Mouse (Mus musculus) natural killer cell, adult 2 months (primary cell): ENCODE data around the gene Olfr96.
"Not testable (repeated sequence)": the region's sequence is repeated elsewhere in the genome, so short reads cannot be mapped to it uniquely, and the experiment has no call there.

ENCODE experiments used
- DNase-seq, 2 experiments: peaks; one replicate each; pipeline ENCODE4 v3.0.0; 2022; ENCODE audit warnings: low spot score in 2 of 2

Olfr96 gene

GRCm38 (mm10) chr17:37219846-37220245 is at the start of gene Olfr96:
Olfr96 (plus strand) TSS chr17:37220146.
- no peak for DNase-seq

GRCm38 (mm10) chr17:37185474-37185873 is 34.5 kb upstream of the Olfr96 start:
- DNase-seq: no peak

GRCm38 (mm10) chr17:37190711-37191110 is 29.2 kb upstream of the Olfr96 start:
- DNase-seq: no peak

- no peak for DNase-seq
Observed at GRCm38 (mm10) chr17:37193032-37193431, 26.9 kb upstream of the Olfr96 start.

DNA sequence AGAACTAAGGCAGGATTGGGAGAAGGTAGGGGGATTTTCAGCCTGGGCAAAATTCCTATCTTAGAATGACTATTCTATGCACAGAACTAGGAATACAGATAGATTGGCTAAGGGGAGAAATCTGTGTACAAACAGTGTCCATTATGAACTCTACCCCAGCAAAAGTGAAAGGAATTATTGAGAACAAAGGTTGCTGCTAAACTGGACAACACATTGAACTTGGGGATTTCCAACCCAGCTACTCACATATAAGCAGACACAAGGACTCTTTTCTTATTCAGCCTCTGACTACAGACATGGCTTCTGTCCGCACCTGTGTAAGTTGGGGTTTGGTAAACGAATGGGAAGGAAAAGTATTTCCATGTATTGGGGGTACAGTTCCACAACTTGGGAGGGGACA is 26.3 kb upstream of the Olfr96 start, which contains the start of gene Ubd:
TSS of gene Ubd (plus strand) at position 237 of the 400 bp plus-strand sequence.
- DNase-seq: no peak

GRCm38 (mm10) chr17:37194782-37195181 is 25.2 kb upstream of the Olfr96 start:
- no peak for DNase-seq

GRCm38 (mm10) chr17:37196845-37197724 is 22.9 kb upstream of the Olfr96 start:
- no peak for DNase-seq

DNA sequence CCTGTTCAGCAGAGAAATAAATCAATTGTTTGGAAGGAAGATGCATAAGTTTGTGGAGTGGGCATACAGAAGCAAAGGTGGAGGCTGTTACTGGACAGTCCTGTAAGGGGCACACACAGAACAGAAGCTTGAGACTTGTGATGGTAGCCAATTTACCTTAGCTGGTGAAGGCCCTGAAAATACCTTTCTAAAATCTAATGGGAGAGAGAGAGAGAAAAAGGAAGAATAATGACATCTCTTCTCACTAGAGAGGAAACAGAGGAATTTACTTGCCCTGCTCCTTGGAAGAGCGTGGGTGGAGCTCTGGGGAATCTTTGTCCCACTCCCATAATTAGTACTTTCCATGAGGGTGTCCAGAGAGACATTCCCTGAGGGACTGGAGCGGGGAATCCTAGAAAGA is 19.1 kb upstream of the Olfr96 start, which contains the start of gene Olfr94:
TSS of gene Olfr94 (minus strand) at position 101 of the 400 bp plus-strand sequence.
- DNase-seq: no peak

- peak; percentile 60 to 70 for DNase-seq
Observed at GRCm38 (mm10) chr17:37203206-37203916, 16.6 kb upstream of the Olfr96 start.

DNA sequence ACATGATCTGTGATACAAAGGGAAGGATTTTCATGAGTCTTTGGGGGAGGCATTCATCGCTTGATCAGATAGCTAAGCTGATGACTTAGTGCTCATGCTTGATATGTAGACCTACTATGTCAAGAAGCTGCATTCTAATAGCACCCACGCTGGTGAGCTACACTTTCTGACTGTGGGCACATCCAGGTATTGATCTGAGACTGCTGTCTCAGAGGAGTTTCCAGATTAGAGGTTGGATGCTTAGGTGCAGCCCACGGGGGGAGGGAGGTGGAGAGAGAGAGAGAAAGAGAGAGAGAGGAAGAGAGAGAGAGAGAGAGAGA is 16.1 kb upstream of the Olfr96 start:
- DNase-seq: no peak

DNA sequence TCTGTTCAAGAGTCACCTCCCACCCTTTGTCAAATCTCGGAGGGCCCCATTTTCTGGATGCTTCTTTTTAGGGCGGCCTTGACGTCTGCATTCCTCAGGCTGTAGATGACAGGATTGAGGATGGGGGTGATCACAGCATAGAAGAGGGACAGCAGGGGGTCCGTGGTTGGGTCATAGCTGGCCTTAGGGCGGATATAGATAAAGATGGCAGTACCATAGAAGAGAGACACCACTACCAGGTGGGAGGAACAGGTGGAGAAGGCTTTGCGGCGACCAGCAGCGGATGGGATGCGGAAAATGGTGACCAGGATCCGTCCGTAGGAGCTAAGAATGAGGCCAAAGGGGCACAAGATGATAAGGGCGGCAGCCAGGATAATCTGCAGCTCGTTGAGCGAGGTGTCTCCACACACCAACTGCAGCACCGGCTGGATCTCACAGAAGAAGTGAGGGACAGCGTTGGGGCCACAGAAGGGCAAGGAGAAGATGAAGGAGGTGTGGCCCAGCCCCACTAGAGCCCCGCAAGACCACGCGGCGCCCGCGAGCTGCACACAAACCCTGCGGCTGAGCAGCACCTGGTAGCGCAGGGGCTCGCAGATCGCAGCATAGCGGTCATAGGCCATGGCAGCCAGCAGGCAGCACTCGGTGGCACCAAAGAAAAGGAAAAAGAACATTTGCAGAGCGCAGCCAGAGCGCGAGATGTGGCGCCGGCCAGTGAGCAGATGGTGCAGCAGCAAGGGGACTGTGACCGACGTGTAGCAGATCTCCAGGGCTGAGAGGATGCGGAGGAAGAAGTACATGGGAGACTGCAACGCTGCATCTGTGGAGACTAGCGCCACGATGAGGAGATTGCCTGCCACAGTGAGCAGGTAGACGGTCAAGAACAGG is 8.8 kb upstream of the Olfr96 start:
- DNase-seq: no peak

DNA sequence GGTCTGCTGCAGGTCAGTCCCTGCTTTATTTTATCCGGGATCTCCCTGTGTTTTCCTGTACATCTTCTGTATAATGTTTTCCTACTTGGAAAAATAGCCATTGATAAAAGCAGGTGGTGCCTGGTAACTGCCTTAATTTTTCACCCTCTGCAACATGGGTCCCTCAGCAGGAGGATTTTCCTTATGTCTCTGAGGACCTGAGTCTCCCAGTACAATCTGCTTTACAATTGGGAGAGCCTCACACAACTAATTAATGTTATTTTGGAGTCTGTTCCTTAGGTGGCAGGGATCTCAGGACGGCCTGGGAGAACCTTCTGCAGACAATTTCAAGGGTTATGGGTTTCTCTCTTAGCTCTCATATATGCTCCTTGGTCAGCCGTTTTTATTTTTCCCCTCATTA is 6.9 kb upstream of the Olfr96 start, which contains the start of gene Olfr95:
TSS of gene Olfr95 (minus strand) at position 101 of the 400 bp plus-strand sequence.
- no peak for DNase-seq

GRCm38 (mm10) chr17:37218486-37218885 is 1.5 kb upstream of the Olfr96 start:
- DNase-seq: no peak

GRCm38 (mm10) chr17:37221879-37222278 is 1.9 kb downstream of the Olfr96 start:
- DNase-seq: no peak

- DNase-seq: not testable (repeated sequence)
Observed at GRCm38 (mm10) chr17:37237230-37237629, 17.3 kb downstream of the Olfr96 start, which contains the start of gene Olfr97. Olfr97 (minus strand) TSS chr17:37237330.

GRCm38 (mm10) chr17:37242198-37242597 is 22.3 kb downstream of the Olfr96 start:
- no peak for DNase-seq

DNA sequence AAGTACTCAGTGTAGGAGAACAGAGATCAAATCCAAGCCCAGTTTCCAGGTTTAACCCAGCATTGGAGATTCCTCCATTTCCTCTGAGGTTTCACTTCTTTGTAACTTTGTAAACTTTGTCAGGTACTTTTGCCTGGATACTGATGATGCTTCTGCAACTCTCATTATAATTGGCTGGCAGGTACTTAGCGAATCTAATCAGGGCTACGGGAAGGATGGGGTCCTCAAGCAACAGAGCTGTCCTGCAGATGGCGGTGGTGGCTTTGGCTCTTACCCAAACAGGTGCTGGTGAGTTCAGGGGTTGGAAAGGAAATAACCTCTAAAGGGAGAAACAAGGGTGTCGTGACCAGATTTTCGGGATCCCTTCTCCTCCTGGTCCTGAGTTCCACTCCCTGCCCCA is 26.8 kb downstream of the Olfr96 start:
- peak; percentile 61 to 80 for DNase-seq

- no peak for DNase-seq
Observed at GRCm38 (mm10) chr17:37249460-37249859, 29.5 kb downstream of the Olfr96 start.

DNA sequence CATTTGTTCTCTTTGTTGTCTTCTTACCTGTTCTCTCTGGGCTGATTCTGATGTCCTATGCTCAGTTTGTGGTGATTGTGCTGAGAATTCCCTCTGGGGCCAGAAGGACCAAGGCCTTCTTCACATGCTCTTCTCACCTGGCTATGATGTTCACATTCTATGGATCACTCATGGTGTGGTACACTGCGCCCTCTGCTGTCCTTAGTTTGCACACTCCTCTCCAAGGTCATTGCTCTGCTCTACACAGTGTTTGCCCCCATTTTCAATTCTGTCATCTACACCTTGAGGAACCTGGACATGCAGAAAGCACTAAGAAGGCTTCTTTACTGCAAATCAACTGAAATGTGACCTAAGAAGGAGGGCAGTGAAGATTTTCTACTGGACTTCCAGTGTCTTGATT is 30.6 kb downstream of the Olfr96 start:
- peak; percentile 17 to 53 for DNase-seq

DNA sequence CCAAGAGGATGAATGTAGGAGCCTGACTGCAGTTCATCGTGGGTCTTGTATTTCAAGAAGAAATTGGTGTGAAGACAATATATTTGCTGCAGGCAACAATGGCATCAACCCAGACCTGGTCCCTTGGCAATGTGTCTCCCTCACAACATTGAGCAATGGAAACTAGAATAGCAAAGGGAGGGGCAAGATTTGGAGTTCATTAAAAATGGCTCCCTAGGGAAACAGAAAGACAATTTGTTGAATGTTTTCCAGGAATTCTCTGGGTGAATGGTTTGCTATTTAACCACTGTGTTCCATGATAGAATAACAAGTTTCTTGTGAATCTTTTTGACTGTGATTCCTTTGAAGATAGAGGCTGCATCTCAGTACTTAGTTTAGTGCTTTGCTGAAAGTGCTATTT is 43.7 kb downstream of the Olfr96 start, which contains the start of gene Olfr98:
TSS of gene Olfr98 (minus strand) at position 124 of the 400 bp plus-strand sequence.
- DNase-seq: no peak

DNA sequence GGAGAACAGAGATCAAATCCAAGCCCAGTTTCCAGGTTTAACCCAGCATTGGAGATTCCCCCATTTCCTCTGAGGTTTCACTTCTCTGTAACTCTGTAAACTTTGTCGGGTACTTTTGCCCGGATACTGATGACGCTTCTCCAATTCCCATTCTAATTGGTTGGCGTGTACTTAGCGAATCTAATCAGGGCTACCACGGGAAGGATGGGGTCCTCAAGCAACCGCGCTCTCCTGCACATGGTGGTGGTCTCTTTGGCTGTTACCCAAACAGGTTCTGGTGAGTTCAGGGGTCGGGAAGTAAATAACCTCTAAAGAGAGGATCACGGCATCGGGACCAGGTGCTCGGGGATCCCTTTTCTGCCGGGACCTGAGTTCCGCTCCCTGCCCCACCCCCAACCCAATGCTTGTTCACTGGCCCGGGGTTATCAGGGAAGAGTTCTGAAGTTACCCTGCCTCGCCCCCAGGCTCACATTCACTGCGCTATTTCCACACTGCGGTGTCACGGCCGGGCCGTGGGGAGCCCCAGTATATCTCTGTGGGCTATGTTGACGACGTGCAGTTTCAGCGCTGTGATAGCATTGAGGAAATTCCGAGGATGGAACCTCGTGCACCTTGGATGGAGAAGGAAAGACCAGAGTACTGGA is 50.2 kb downstream of the Olfr96 start, which contains the start of gene H2-M3:
TSS of gene H2-M3 (plus strand) at position 163 of the 644 bp plus-strand sequence.
- DNase-seq: peak; percentile 95
